Mouse (Mus musculus): Measurements from ENCODE around the gene Slu7. TPM values are rescaled to one million over a fixed set of nuclear protein-coding genes. Genes with fewer than 3 reads are reported as not detected.
A peak's percentile ranks its signal among the peaks of the same experiment; 100 is the strongest.

Slu7 gene
- total and polyA plus RNA-seq, 3 experiments, result 5.2 to 63.1 (median 42.8) TPM

DNA sequence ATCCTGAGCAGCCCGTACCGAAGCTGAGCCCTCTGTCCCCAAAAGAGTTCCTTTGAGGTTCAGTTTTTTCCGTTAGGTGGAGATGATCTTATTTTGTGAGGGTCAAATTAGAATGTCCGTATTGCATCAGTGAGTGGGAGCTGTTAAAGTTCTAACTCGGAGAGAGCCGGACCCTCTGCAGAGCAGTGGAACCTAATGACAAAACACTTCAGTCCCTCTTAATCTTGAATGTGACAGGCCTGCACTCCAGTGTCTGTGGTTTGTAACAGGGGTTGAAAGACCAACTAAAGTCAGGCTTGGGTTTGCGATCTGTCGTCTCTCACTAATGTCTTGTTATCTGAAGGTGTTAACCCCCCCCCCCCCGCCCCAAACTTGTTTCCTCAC lies 472 bp downstream of the Slu7 start:
- peaks cover 34% of the 10 kb centered on the region for H3K36me3 ChIP-seq (replicated peaks)
- ATAC-seq (ENCODE audit: extremely low read depth, insufficient number of reproducible peaks, low FRiP score, poor library complexity, severe bottlenecking) (0 out of 2 replicates have a peak, but pooled peaks have one; percentile 11), DNase-seq (ENCODE audit: low spot score) (no peak)
- no peaks in the 10 kb centered on the region for H3K9me3 ChIP-seq (replicated peaks)
- H3K27me3 ChIP-seq (ENCODE audit: insufficient read depth, low read length), result no peaks in the 10 kb centered on the region; the same call in 1 of the 2 replicates
- peaks cover 10% of the 10 kb centered on the region for H3K4me1 ChIP-seq (ENCODE audit: insufficient read depth, low read depth, low read length)
- peak overlapping the region; percentile 95 for H3K4me3 ChIP-seq (ENCODE audit: low read depth, low read length)
- TF ChIP-seq GATA1 (IDR thresholded peaks at IDR 0.05; ENCODE audit: borderline replicate concordance, low read length) (no peak), TAL1 (conservative IDR thresholded peaks at IDR 0.05; ENCODE audit: low read depth, low read length) (no peak), GATA2 (IDR thresholded peaks at IDR 0.05; ENCODE audit: borderline replicate concordance, low read depth, low read length) (no peak), CTCF (IDR thresholded peaks at IDR 0.05; ENCODE audit: low read depth, low read length) (no peak), POLR2AphosphoS5 (IDR thresholded peaks at IDR 0.05; ENCODE audit: insufficient replicate concordance, low read depth, low read length) (no peak)

DNA sequence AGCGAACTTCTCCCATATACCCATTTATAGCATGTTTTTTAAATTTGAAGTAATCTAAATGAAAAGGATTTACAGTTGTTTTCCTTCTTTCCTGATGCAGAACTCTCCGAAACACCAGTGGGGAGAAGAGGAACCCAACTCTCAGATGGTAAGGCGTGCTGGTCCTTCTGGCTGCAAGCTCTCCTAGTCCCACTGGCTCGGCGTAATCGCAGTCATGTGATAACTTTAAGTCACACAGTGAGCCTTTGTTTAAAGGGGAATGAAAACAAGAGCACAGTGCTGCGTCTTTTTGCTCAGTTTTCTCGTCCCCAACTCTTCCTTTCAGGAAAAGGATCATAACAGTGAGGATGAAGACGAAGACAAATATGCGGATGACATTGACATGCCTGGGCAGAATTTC lies 7.6 kb downstream of the Slu7 start:
- no peaks in the 10 kb centered on the region for H3K4me1 ChIP-seq (ENCODE audit: insufficient read depth, low read depth, low read length)
- H3K9me3 ChIP-seq (replicated peaks), result no peaks in the 10 kb centered on the region
- no peak for ATAC-seq (ENCODE audit: extremely low read depth, insufficient number of reproducible peaks, low FRiP score, poor library complexity, severe bottlenecking)
- TF ChIP-seq POLR2AphosphoS5 (IDR thresholded peaks at IDR 0.05; ENCODE audit: insufficient replicate concordance, low read depth, low read length) (no peak), GATA1 (IDR thresholded peaks at IDR 0.05; ENCODE audit: borderline replicate concordance, low read length) (no peak), GATA2 (IDR thresholded peaks at IDR 0.05; ENCODE audit: borderline replicate concordance, low read depth, low read length) (no peak), TAL1 (conservative IDR thresholded peaks at IDR 0.05; ENCODE audit: low read depth, low read length) (no peak), CTCF (IDR thresholded peaks at IDR 0.05; ENCODE audit: low read depth, low read length) (no peak)
- no peaks in the 10 kb centered on the region for H3K27me3 ChIP-seq (ENCODE audit: insufficient read depth, low read length)
- H3K36me3 ChIP-seq (replicated peaks), result peaks cover 99% of the 10 kb centered on the region
- DNase-seq (ENCODE audit: low spot score), result no peak
- no peak overlapping the region for H3K4me3 ChIP-seq (ENCODE audit: low read depth, low read length)

DNA sequence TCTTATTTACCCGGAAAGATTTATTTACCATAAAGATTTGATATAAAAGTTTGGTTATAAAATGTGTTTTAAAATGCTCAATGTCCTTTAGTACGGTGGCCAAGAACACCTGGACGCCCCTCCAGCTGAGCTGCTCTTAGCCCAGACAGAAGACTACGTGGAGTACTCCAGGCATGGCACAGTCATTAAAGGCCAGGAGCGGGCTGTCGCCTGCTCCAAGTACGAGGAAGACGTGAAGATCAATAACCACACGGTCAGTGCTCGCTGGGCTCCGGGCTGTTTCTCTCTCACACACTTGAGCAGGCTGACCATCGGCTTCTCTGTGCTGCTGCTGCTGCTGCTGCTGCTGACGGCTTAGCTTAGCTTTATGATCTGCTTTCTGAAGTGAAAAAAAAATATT lies 9.6 kb downstream of the Slu7 start:
- H3K4me1 ChIP-seq (ENCODE audit: insufficient read depth, low read depth, low read length), result no peaks in the 10 kb centered on the region
- H3K27me3 ChIP-seq (ENCODE audit: insufficient read depth, low read length), result no peaks in the 10 kb centered on the region
- H3K4me3 ChIP-seq (ENCODE audit: low read depth, low read length), result no peak overlapping the region
- H3K36me3 ChIP-seq (replicated peaks), result peaks cover 92% of the 10 kb centered on the region
- no peak for ATAC-seq (ENCODE audit: extremely low read depth, insufficient number of reproducible peaks, low FRiP score, poor library complexity, severe bottlenecking)
- TF ChIP-seq TAL1 (conservative IDR thresholded peaks at IDR 0.05; ENCODE audit: low read depth, low read length) (no peak), POLR2AphosphoS5 (IDR thresholded peaks at IDR 0.05; ENCODE audit: insufficient replicate concordance, low read depth, low read length) (no peak), GATA2 (IDR thresholded peaks at IDR 0.05; ENCODE audit: borderline replicate concordance, low read depth, low read length) (no peak), CTCF (IDR thresholded peaks at IDR 0.05; ENCODE audit: low read depth, low read length) (no peak), GATA1 (IDR thresholded peaks at IDR 0.05; ENCODE audit: borderline replicate concordance, low read length) (no peak)
- no peaks in the 10 kb centered on the region for H3K9me3 ChIP-seq (replicated peaks)
- no peak for DNase-seq (ENCODE audit: low spot score)

DNA sequence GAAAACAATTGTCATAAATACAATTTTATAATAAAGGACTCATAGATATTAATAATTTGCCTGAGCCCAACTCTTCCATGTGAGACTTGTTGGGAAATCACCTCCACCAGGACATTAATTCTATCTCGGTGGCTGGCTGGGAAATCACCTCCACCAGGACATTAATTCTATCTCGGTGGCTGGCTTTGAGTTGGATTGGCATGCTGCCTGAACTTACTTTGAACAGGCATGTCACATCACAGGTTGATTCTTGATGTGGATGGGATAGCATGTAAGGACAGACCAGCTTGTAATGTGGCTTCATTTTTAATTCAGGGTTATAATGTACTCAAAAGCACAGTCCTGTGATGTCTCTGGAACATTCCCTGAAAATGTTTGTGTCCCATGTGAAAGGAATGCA lies 16.4 kb downstream of the Slu7 start:
- no peak for TF ChIP-seq TAL1 (conservative IDR thresholded peaks at IDR 0.05; ENCODE audit: low read depth, low read length)
- no peak for TF ChIP-seq GATA2 (IDR thresholded peaks at IDR 0.05; ENCODE audit: borderline replicate concordance, low read depth, low read length)
- no peak for TF ChIP-seq GATA1 (IDR thresholded peaks at IDR 0.05; ENCODE audit: borderline replicate concordance, low read length)
- no peak for TF ChIP-seq CTCF (IDR thresholded peaks at IDR 0.05; ENCODE audit: low read depth, low read length)
- TF ChIP-seq POLR2AphosphoS5 (IDR thresholded peaks at IDR 0.05; ENCODE audit: insufficient replicate concordance, low read depth, low read length), result no peak
- no peaks in the 10 kb centered on the region for H3K4me1 ChIP-seq (ENCODE audit: insufficient read depth, low read depth, low read length)
- ATAC-seq (ENCODE audit: extremely low read depth, insufficient number of reproducible peaks, low FRiP score, poor library complexity, severe bottlenecking) (no peak), DNase-seq (ENCODE audit: low spot score) (no peak)
- H3K4me3 ChIP-seq (ENCODE audit: low read depth, low read length), result no peak overlapping the region
- H3K36me3 ChIP-seq (replicated peaks), result peaks cover 25% of the 10 kb centered on the region
- H3K9me3 ChIP-seq (replicated peaks), result no peaks in the 10 kb centered on the region
- H3K27me3 ChIP-seq (ENCODE audit: insufficient read depth, low read length), result peaks cover 5% of the 10 kb centered on the region

DNA sequence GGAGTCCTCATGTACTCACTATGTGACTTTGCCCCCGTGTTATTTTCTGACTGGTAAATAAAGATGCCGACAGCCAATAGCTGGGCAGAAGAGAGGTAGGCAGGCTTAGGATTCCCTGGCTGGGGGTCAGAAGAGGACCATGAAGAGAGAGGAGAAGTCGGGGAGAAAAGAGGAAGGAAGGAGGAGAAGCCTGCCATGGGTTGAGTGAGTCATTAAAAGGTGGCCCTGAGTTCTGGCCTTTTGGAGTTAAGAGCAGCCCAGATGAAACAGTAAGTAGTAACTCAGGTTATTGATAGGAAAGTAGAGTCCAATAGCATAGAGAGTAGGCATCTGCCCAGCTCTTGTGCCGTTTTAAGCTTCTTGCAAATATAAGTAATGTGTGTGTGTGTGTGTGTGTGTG lies 17.8 kb downstream of the Slu7 start:
- Histone ChIP-seq H3K4me3 (ENCODE audit: low read depth, low read length) (no peak overlapping the region), H3K27me3 (ENCODE audit: insufficient read depth, low read length) (peaks cover 5% of the 10 kb centered on the region), H3K4me1 (ENCODE audit: insufficient read depth, low read depth, low read length) (no peaks in the 10 kb centered on the region), H3K9me3 (replicated peaks) (no peaks in the 10 kb centered on the region), H3K36me3 (replicated peaks) (peaks cover 11% of the 10 kb centered on the region)
- peak; percentile 40 for ATAC-seq (ENCODE audit: extremely low read depth, insufficient number of reproducible peaks, low FRiP score, poor library complexity, severe bottlenecking)
- no peak for TF ChIP-seq GATA1 (IDR thresholded peaks at IDR 0.05; ENCODE audit: borderline replicate concordance, low read length)
- no peak for TF ChIP-seq TAL1 (conservative IDR thresholded peaks at IDR 0.05; ENCODE audit: low read depth, low read length)
- TF ChIP-seq GATA2 (IDR thresholded peaks at IDR 0.05; ENCODE audit: borderline replicate concordance, low read depth, low read length), result no peak
- TF ChIP-seq POLR2AphosphoS5 (IDR thresholded peaks at IDR 0.05; ENCODE audit: insufficient replicate concordance, low read depth, low read length), result no peak
- TF ChIP-seq CTCF (IDR thresholded peaks at IDR 0.05; ENCODE audit: low read depth, low read length), result no peak
- no peak for DNase-seq (ENCODE audit: low spot score)

DNA sequence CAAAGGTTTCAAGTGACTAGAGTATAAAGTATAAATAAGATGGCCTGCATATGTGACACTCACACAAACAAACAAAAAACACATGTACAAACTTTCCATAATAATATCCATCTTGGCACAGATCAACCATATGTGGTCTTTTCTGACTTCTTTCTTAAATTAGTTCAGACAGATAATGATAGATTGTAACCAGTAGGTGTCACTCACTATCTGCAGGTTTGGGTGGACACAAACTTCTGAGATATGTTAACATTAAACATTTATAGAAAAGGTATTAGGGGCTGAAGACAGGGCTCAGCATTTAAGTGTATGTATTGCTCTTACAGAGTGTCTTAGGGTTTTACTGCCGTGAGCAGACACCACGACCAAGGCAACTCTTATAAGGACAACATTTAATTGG lies 18.7 kb downstream of the Slu7 start:
- ATAC-seq (ENCODE audit: extremely low read depth, insufficient number of reproducible peaks, low FRiP score, poor library complexity, severe bottlenecking) (no peak), DNase-seq (ENCODE audit: low spot score) (no peak)
- Histone ChIP-seq H3K4me1 (ENCODE audit: insufficient read depth, low read depth, low read length) (no peaks in the 10 kb centered on the region), H3K4me3 (ENCODE audit: low read depth, low read length) (no peak overlapping the region), H3K27me3 (ENCODE audit: insufficient read depth, low read length) (peaks cover 5% of the 10 kb centered on the region), H3K9me3 (replicated peaks) (no peaks in the 10 kb centered on the region), H3K36me3 (replicated peaks) (peaks cover 5% of the 10 kb centered on the region)
- no peak for TF ChIP-seq GATA2 (IDR thresholded peaks at IDR 0.05; ENCODE audit: borderline replicate concordance, low read depth, low read length)
- TF ChIP-seq CTCF (IDR thresholded peaks at IDR 0.05; ENCODE audit: low read depth, low read length), result no peak
- TF ChIP-seq POLR2AphosphoS5 (IDR thresholded peaks at IDR 0.05; ENCODE audit: insufficient replicate concordance, low read depth, low read length), result no peak
- no peak for TF ChIP-seq GATA1 (IDR thresholded peaks at IDR 0.05; ENCODE audit: borderline replicate concordance, low read length)
- no peak for TF ChIP-seq TAL1 (conservative IDR thresholded peaks at IDR 0.05; ENCODE audit: low read depth, low read length)
